24 mouse cellular contexts compared by ENCODE assay signal in the genomic region with DNA sequence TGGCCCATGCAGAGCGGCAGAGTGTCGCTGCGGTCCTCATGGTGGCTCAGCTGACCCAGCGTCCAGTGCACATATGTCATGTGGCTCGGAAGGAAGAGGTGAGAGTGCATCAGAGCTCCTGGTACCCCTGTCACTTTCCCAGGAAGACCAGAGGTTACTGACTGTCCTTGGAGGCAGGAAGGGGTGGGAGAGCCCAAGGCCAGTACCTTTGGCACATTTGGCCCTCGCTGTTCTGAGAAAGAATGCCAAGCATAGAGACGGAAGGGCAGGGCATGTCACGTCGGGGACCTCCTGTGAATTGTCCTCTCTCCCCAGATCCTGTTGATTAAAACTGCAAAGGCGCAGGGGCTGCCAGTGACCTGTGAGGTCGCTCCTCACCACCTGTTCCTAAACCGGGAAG. TPM values are rescaled to one million over a fixed set of nuclear protein-coding genes. Genes with fewer than 3 reads are reported as not detected.
"Had no signal": no experiment of that assay in that cellular context is flagged by ENCODE, and none has a peak within 500 bp of the region (broad histone marks: within the 10 kb centered on the region; RNA-seq: fewer than 3 reads in every experiment).

No protein-coding gene starts in this region.

- H3K27ac ChIP-seq: lung, embryonic 15.5 days; macrophage; midbrain, embryonic 13.5 days; midbrain, embryonic 15.5 days; neural tube, embryonic 12.5 days; stomach, embryonic 15.5 days; stomach, postnatal 0 days had no signal

- H3K4me3 ChIP-seq: lung, embryonic 15.5 days; megakaryocyte, embryonic 14.5 days; midbrain, embryonic 13.5 days; midbrain, embryonic 15.5 days; neural tube, embryonic 12.5 days; stomach, embryonic 15.5 days had no signal

- DNase-seq: lung, adult 2 months; lung, postnatal 14 days; lung, postnatal 36 days; right cerebral cortex, postnatal 14 days; thymus, adult 2 months; thymus, postnatal 25 days; thymus, postnatal 4 days had no signal

- H3K9ac ChIP-seq: lung, embryonic 15.5 days; midbrain, embryonic 13.5 days; midbrain, embryonic 15.5 days; neural tube, embryonic 12.5 days; stomach, embryonic 15.5 days had no signal

- H3K4me2 ChIP-seq: lung, embryonic 15.5 days; midbrain, embryonic 11.5 days; midbrain, embryonic 13.5 days; midbrain, embryonic 15.5 days; neural tube, embryonic 12.5 days; stomach, embryonic 15.5 days had no signal

- H3K4me1 ChIP-seq: lung, embryonic 15.5 days; megakaryocyte, embryonic 14.5 days; midbrain, embryonic 13.5 days; midbrain, embryonic 15.5 days; neural tube, embryonic 12.5 days; stomach, embryonic 15.5 days had no signal

- ATAC-seq: lung, postnatal 0 days; midbrain, embryonic 13.5 days; midbrain, embryonic 15.5 days had no signal

- H3K27me3 ChIP-seq: lung, embryonic 15.5 days; megakaryocyte, embryonic 14.5 days; midbrain, embryonic 13.5 days; midbrain, embryonic 15.5 days; neural tube, embryonic 12.5 days; stomach, embryonic 15.5 days had no signal

- H3K9me3 ChIP-seq: lung, embryonic 15.5 days; megakaryocyte, embryonic 14.5 days; midbrain, embryonic 13.5 days; midbrain, embryonic 15.5 days; neural tube, embryonic 12.5 days; stomach, embryonic 15.5 days had no signal

RNA-seq across cellular contexts. Expression of a gene that starts 32.9 kb away (rescaled TPM):
- total RNA-seq: megakaryocyte progenitor cell, adult 5-6 weeks; midbrain, postnatal 0 days; monocyte, adult 5-6 weeks; neutrophil, adult 5-6 weeks had no signal
- polyA plus RNA-seq: lung, adult 2 months; lung, embryonic 15.5 days; lung, postnatal 0 days; macrophage; midbrain, embryonic 11.5 days; midbrain, embryonic 13.5 days; midbrain, embryonic 15.5 days; midbrain, postnatal 0 days; neural tube, embryonic 12.5 days; neural tube, embryonic 14.5 days; spleen, adult 2 months; stomach, embryonic 15.5 days; stomach, postnatal 0 days; thymus, adult 2 months; urinary bladder, adult 2 months had no signal

RNA-seq across cellular contexts. Expression of a gene that starts 34.9 kb away (rescaled TPM):
- total RNA-seq: megakaryocyte progenitor cell, adult 5-6 weeks; monocyte, adult 5-6 weeks; neutrophil, adult 5-6 weeks had no signal
- polyA plus RNA-seq: lung, adult 2 months; lung, postnatal 0 days; macrophage; stomach, postnatal 0 days had no signal
